Mouse (Mus musculus) cerebellum, adult 8-10 months (tissue): ENCODE data around the gene Wnk4.
A peak's percentile ranks its signal among the peaks of the same experiment; 100 is the strongest.

Experiments
- DNase-seq: peaks from one replicate; pipeline ENCODE4 v3.0.0; 2022

Gene Wnk4

DNA sequence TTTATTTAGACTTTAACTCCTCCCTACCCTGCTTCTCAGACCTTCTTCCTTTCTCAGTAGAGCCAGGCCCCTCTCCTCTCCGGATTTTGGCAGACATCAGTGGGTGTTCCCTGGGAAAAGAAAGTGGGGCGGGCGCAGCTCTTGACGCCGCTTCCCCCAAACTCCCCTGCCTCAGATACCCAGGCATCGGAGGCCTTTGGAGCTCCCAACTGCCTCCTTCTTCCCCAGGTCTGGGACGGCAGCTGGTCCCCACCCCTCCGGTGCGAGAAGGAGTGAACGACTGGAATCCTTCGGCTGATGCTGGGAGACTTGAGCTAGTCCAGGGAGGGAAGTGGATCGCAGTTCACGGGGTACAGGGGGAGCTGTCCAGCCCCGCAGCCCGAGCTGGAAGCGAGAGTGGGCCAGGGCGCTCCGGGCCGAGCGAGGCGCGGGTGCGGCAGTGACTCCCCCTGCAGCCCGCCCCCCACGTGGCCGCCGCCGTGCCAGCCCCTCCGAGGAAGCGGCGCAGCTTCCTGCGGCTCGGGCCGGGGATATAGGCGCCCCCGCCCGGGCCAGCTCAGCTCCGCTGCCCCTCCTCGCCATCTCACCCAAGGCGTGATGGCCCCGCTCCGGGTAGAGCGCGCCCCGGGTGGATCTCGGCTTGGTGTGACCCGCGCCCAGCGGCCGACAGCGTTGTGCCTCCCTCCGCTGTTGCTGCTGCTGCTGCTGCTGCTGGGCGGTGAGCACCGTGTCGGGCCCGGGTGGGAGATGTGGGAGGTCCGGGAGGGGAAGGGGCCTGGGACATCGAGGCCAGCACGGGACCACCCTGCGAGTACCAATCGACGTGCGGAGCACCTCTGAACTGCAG, 14.3 kb upstream of the Wnk4 start, which contains the start of gene Ramp2:
TSS of gene Ramp2 (plus strand) at position 174 of the 847 bp plus-strand sequence.
- no peak for DNase-seq

DNA sequence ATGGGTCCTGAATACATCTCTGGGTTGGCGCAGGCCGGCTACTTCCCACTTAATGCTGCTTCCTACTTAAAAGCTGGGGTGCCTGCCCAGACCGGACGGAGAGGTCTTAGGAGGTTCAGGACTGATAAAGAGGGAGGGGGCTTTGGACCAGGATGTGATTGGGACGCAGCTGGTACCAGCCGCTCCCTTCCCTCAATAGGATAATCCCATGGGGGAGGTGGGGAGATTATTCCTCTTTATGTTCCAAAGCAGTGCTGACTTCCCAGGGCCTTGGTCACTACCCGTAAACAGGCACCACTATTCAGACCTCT, 13.7 kb upstream of the Wnk4 start:
- DNase-seq, result no peak

DNA sequence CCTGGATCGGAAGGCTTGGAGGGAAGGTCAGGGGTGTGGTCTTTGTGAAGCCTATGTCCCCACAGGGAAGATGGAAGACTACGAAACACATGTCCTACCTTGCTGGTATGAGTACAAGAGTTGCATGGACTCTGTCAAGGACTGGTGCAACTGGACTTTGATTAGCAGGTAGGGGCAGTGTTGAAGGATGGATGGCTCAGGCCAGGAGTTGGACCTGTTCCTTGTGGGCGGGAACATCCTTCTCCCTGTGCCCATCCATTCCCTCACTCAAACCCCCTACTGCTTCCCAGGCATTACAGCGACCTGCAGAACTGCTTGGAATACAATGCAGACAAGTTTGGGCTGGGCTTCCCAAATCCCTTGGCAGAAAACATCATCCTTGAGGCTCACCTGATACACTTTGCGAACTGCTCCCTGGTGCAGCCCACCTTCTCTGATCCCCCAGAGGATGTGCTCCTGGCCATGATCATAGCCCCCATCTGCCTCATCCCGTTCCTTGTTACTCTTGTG, 12.8 kb upstream of the Wnk4 start:
- DNase-seq, result no peak

DNA sequence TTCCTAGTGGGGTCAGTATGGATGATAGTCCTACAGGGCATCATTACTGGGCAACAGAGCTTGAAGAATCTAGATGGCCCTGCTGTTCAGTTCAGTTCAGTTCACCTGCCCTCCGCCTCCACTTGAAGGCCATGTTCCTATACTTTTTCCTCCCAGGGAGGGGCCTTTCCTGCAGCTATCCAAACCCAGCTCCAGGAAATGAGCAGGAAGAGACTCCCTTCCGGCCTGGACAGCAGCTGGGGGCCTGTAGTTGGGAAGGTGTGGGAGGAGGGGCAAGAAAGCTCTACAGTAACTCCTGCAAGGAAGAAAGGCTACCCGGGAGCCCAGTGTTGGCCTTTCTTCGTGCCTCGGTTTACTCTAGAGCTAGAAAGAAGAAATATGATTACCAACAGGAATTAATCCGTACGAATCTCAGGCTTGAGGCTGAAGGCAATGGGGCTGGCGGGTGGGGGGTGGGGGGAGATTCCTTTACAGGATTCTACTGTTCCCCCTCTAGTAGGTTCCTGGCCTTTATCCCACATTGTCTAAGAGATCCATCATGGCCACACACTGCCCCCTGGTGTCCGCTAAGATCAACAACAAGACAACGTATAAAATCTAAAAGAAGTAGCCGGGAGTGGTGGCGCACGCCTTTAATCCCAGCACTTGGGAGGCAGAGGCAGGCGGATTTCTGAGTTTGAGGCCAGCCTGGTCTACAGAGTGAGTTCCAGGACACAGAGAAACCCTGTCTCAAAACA, 11.9 kb upstream of the Wnk4 start:
- DNase-seq, result peak; percentile 42

DNA sequence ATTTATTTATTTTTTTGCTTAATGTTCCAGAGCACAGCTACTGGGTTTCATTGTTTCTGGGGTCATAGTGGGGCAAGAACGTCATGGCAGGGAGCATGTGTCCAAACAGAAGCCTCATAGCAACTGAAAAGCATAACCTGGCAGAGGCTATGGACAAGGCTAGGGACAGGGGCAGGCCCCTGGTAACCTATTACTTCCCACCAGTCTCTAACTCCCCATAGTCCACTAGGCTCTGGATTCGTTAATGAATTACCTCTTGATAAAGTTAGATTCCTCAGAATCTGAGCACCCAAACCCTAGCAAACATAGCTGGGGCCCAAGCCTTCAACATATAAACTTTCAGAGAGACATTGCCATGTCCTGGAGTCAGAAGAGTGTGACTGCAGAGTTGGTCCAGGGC, 9.3 kb upstream of the Wnk4 start:
- no peak for DNase-seq

DNA sequence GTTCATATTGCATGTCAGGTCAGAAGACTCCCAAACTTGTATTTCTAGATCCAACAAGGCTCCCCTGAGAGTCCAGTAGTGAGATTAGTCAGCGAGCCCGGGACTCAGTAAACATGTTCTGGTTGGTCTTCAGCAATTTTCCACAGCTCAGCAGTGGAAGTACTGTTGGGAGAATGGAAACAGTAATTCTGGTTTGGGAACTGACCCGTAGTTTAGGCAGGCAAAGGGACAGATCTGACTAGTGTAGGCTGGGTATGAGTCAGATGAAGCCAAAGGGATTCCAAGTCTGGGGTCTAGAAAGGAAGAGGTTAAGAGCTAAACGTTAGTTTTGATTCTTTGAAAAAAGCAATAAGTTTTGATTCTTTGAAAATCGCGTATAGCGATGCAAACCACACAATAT, 7.4 kb upstream of the Wnk4 start:
- DNase-seq, result no peak

DNA sequence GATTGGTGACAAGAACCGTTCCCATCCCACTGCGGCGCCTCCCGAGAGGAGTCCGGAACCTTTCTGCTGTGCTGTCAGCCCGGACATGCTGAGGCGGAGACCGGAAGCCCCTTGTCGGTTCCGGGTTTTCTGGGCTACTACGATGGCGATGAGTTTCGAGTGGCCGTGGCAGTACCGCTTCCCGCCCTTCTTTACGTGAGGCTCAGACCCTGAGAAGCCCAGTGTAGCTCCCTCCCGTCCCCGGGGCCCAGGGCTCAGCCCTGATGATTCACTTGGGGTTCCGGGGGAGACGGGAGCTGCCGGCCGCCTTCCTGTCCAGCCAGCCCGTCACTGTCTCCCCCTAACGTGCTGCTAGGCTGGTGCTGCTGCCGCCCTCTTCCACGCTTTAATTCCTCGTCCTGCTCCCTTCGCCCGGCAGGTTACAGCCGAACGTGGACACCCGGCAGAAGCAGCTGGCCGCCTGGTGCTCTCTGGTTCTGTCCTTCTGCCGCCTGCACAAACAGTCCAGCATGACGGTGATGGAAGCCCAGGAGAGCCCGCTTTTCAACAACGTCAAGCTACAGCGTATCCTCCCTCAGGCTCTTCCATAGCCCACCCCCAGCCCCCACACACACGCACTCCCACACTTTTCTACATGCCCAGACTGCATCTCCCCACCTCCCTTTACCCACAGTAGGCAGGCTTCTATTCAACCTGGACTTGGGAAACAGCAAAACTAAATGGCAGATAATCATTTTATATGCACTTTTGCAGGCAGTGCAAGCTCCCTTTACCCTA, 6.6 kb upstream of the Wnk4 start, which contains the start of gene Vps25:
TSS of gene Vps25 (plus strand) at position 95 of the 777 bp plus-strand sequence.
- DNase-seq, result peak; percentile 81

DNA sequence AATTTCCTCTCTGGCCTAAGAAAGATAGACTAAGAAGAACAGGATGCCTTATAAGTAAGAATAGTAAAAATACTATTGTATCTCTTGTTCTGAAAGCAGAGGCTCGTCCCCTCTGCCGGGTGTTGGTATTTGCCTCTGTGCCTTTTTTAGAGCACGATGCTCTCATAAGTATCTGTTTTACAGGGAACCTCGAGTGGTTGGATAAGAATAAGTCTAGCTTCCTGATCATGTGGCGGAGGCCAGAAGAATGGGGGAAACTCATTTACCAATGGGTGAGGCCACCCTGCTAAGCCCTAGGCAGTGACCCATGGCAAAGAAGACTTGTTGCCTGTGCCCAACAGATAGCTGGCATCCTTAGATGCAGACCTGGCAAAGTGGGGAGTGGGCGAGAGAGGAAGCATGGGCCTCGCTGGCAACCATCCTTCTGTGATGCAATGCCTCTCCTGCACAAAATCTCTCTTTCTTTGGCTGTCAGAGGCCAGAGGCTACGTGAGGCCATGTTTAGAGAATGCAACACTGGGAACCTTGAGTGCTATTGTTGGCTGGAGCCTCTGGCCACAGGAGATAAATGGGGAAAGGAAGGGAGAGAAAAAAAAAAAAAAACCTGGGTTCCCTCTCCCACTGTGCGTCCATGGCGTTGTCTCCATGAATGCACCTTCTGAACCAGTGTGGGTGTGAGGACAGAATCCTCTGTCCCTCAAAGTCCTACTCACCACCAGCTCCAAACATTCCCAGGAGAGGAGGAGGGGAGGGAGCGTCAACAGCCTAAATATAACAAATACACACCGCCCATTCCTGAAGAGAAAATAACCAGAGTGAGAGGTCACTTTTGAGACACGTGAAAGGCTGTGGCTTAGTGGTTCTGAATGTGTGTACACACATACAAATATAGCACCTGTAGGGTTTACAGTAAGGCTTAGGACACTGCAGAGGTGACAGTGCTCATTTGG, 4.3 kb upstream of the Wnk4 start:
- DNase-seq, result no peak

DNA sequence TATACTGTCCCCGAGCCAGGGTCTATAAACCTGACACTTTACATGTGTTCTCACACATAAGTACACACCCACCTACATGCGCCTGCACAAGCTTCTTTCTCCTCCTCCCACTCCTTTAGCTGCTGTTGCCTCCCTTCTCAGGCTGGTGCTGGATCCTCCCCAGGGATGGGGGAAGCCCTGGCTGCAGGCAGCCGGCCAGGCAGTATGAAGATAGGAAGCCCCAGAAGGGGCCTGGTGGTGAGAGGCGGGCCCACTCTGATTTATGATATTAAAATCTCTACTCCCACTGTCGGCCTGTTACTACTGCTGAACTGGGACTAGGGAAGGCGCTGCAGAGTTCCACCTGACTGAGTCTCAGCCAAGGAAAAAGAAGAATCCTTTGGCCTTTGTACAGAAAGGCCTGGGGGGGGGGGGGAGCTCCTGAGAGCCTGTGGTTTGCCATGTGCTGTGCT, 1.1 kb upstream of the Wnk4 start:
- DNase-seq, result no peak

DNA sequence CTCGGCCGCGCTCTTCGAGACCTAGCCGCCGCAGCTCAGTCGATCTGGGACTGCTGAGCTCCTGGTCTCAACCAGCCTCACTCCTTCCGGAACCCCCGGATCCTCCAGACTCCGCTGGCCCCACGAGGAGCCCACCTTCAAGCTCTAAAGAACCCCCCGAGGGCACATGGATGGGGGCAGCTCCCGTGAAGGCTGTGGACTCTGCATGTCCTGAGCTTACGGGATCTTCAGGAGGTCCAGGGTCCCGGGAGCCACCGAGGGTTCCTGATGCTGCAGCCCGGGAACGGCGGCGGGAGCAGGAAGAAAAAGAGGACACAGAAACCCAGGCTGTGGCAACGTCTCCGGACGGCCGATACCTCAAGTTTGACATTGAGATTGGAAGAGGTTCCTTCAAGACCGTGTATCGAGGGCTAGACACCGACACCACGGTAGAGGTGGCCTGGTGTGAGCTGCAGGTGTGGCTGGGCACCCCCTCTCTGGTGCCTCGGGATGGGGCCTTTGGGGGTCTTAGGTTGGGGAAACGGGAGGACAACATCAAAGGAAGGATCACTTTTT, 536 bp downstream of the Wnk4 start:
- no peak for DNase-seq

DNA sequence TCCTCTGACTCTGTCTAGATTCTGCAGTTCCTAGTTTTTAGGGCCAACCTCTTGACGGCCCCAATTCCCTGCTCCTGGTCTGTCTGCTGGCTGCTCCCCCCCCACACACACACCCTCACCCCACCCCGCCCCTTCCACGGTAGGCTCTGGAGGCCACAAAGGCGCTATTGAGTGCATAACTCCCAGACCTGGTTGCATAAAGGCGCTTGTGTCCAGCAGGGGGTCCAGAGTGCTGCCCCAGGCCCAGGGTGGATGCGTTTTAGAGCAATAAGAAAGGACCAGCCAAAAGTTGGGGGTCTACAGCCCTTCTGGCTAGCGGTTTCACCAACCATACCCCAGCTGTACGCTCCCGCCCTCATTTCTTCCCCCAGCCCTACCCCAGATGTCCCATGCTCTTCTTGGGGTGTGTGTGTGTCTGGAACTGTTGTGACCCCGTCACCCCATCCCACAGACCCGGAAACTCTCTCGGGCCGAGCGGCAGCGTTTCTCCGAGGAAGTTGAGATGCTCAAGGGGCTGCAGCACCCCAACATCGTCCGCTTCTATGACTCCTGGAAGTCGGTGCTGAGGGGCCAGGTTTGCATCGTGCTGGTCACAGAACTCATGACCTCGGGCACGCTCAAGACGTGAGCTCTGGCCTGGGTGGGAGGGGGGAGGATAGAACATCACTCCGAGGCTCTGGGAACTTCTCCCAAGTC, 2.1 kb downstream of the Wnk4 start:
- DNase-seq, result no peak

DNA sequence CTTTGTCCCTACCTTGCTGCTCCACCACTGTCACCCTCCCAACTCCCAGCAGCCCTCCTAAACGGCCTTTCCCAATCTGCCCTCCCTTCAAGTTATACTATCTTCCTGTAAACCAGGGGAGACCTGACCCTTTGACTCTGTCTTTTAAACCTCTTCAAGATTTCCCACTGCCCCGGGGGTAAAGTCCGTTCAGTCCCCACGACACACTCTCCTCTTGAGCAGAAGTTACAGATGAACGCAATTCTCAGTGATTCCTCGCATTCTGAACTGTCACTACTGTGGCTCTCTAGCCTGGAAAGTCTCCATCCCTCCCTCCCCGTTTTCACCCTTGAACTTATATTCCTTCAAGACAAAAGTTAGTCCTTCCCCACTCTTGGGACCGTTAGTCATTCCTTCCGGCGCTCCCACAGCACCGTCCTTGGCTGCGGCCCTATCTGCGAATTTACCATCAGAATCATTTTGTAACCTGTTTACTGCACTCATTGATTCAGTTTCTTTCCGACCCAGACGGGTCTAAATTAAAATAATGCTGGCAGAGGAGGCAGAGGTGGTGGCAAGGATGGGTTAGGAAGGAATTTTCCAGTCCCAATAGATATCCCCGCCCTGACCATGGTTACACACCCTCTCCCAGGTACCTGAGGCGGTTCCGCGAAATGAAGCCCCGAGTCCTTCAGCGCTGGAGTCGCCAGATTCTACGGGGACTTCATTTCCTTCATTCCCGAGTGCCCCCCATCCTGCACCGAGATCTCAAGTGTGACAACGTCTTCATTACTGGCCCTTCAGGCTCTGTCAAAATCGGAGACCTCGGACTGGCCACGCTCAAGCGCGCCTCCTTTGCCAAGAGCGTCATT, 3.0 kb downstream of the Wnk4 start:
- DNase-seq, result no peak

DNA sequence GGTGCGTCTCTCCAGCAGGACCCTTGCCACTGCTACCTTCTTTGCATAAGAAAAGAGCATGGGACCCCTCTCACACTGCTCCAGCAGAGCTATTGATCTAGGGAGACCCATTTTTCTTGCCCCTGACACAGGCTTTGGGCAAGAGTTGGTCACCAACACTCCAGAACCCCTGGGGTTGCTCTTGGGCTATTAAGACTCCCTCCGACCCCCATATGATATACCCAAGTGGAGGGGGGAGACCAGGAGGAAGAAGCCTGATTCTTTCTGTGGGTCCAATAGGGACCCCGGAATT, 3.6 kb downstream of the Wnk4 start:
- DNase-seq, result no peak

DNA sequence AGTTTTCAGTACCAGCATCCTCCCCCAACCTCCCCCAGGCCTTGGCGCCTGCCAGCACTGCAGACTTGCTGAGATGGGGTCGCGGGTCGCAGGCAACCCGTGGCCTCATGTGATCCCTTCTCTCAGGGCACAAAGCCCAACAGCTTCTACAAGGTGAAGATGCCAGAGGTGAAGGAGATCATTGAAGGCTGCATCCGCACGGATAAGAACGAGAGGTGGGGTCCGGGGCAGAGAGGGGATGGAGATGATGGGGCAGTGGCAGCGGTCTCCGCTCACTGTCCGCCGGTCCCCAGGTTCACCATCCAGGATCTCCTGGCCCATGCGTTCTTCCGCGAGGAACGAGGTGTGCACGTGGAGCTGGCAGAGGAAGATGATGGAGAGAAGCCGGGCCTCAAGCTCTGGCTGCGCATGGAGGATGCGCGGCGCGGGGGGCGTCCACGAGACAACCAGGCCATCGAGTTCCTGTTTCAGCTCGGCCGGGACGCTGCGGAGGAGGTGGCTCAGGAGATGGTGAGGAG, 4.6 kb downstream of the Wnk4 start:
- no peak for DNase-seq

DNA sequence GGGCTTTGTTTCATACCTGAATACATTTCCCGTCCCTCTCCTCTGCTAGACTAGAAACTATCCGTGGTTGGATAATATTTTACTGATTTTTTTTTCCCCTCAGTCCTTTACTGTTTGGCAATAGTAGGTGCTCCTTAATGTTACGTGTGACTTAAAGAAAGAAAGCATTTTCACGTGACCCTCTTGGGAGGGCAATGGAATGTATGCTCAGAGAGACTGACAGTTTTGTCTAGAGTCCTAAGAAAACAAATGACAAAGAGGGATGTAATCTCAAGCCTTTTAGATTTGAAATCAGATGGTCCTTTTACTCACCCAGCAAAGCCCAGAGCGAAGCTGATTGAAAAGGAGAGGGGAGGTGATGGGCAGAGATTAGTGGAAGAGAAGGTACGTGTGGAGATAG, 5.5 kb downstream of the Wnk4 start:
- DNase-seq, result no peak

DNA sequence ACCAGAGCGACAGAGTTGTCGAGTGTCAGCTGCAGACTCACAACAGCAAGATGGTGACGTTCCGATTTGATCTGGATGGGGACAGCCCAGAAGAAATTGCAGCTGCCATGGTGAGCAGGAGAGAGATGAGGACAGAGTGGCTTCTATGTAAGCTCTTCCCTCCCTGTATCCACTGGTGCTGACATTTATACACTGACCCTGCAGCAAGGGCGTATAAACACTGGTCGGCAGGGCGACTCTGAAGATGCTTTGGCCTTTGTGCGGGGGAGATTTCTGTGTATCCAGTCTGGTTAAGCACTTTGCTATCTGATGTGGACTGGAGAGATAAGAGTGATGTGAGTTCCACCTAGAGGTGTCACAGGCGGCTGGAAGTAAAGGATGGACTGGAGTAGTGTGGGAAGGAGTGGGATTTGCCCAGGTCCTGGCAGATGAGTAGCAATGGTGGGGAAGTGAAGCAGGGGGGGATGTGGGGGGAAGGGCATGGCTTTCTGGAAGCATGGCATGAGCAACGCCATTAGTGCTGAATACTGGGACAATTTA, 9.3 kb downstream of the Wnk4 start:
- no peak for DNase-seq

DNA sequence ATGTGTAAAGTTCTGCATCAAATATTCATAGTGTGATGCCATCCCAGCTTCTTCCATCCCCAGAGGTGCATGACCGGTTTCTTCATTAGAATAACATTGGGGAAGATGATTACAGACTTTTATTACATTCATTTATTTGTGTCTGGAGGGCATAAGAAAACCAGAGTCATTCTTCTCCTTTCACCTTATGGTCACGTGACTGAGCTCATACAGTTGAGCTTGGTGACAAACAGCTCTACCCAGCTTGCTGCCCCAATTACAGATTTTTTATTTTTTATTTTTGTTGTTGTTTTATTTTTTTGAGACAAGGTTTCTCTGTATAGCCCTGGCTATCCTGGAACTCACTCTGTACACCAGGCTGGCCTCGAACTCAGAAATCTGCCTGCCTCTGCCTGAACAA, 12.1 kb downstream of the Wnk4 start:
- DNase-seq, result no peak

DNA sequence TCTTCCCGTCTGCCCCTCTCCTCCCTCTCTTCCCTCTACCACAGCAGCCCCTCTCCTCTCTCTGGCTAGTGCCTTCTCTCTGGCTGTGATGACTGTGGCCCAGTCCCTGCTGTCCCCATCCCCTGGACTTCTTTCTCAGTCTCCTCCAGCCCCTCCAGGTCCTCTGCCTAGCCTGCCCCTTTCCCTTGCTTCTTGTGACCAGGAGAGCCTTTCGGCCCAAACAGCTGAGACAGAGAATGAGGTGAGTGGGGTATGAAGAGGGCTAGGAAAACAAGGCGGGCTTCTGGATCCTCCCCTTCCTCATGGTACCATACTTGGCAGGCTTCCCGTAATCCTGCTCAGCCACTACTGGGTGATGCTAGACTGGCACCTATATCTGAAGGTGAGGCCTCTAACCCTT, 14.9 kb downstream of the Wnk4 start:
- no peak for DNase-seq

DNA sequence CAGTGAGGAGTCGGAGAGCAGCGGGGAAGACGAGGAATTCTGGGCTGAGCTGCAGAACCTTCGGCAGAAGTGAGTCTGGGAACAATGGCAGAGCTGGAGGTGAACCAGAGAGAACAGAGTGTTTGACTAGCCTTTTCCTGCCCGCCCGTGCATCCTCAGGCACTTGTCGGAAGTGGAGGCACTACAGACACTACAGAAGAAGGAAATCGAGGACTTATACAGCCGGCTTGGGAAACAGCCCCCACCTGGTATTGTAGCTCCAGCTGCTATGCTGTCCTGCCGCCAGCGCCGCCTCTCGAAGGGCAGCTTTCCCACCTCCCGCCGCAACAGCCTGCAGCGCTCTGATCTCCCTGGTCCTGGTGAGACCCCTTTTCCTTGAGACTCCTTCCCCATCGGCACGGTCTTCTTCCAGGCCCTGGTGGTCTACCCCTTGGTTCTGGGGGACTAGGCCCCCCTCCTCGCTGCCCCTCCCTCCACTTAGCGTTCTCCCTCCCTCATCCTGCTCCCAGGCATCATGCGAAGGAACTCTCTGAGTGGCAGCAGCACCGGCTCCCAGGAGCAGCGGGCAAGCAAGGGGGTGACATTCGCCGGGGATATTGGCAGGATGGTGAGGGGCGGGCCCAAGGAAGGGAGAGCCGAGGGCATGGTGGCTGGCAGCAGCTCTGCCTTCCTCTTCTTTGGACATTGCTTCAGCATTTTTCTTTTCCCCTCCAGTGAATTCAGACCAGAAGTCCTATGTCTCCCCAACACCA, 16.1 kb downstream of the Wnk4 start:
- no peak for DNase-seq
